Mouse (Mus musculus): ENCODE results near the gene A4galt. TPM values are rescaled to one million over a fixed set of nuclear protein-coding genes. Genes with fewer than 3 reads are reported as not detected.
"Not testable (repeated sequence)": the region's sequence is repeated elsewhere in the genome, so short reads cannot be mapped to it uniquely, and the experiment has no call there.

Gene A4galt
- total and polyA plus RNA-seq, 2 experiments from 2014 or later, result 5.1 to 7.9 TPM

GRCm38 (mm10) chr15:83277451-83277850 lies 25.9 kb upstream of the A4galt start:
- Histone ChIP-seq H3K4me2 (ENCODE audit: low read depth, low read length, poor library complexity, severe bottlenecking) (no peak overlapping the region), H3K9me3 (ENCODE audit: low read length) (no peaks in the 10 kb centered on the region), H3K36me3 (ENCODE audit: insufficient read depth, low read length) (no peaks in the 10 kb centered on the region), H3K4me1 (ENCODE audit: insufficient read depth, low read length) (no peaks in the 10 kb centered on the region), H3K27me3 (ENCODE audit: insufficient read depth, low read length) (no peaks in the 10 kb centered on the region), H3K9ac (replicated peaks; ENCODE audit: low read length, poor library complexity, severe bottlenecking) (no peak overlapping the region), H3K27ac (ENCODE audit: low read depth, low read length) (no peak overlapping the region), H3K4me3 (ENCODE audit: low read depth, low read length) (no peak overlapping the region)
- 61% methylated on average over 4 of the region's 4 CpGs for WGBS
- no peak for TF ChIP-seq CTCF (IDR thresholded peaks at IDR 0.05)
- DNase-seq (ENCODE audit: low spot score), result no peak
- no peak for ATAC-seq (ENCODE audit: low FRiP score)

GRCm38 (mm10) chr15:83274237-83274636 lies 22.7 kb upstream of the A4galt start:
- DNase-seq (ENCODE audit: low spot score); H3K4me2 ChIP-seq (ENCODE audit: low read depth, low read length, poor library complexity, severe bottlenecking); ATAC-seq (ENCODE audit: low FRiP score); H3K4me1 ChIP-seq (ENCODE audit: insufficient read depth, low read length); H3K36me3 ChIP-seq (ENCODE audit: insufficient read depth, low read length); H3K27ac ChIP-seq (ENCODE audit: low read depth, low read length); H3K27me3 ChIP-seq (ENCODE audit: insufficient read depth, low read length); H3K4me3 ChIP-seq (ENCODE audit: low read depth, low read length); H3K9ac ChIP-seq (replicated peaks; ENCODE audit: low read length, poor library complexity, severe bottlenecking); H3K9me3 ChIP-seq (ENCODE audit: low read length): not testable (repeated sequence)

- H3K4me1 ChIP-seq (ENCODE audit: insufficient read depth, low read length), result no peaks in the 10 kb centered on the region
- no peak for TF ChIP-seq CTCF (IDR thresholded peaks at IDR 0.05)
- H3K36me3 ChIP-seq (ENCODE audit: insufficient read depth, low read length), result no peaks in the 10 kb centered on the region
- H3K4me2 ChIP-seq (ENCODE audit: low read depth, low read length, poor library complexity, severe bottlenecking), result no peak overlapping the region
- H3K9ac ChIP-seq (replicated peaks; ENCODE audit: low read length, poor library complexity, severe bottlenecking), result no peak overlapping the region
- H3K27me3 ChIP-seq (ENCODE audit: insufficient read depth, low read length), result no peaks in the 10 kb centered on the region
- H3K27ac ChIP-seq (ENCODE audit: low read depth, low read length), result no peak overlapping the region
- DNase-seq (ENCODE audit: low spot score) (no peak), ATAC-seq (ENCODE audit: low FRiP score) (no peak)
- 95% methylated on average over 2 of the region's 2 CpGs for WGBS
- no peak overlapping the region for H3K4me3 ChIP-seq (ENCODE audit: low read depth, low read length)
- no peaks in the 10 kb centered on the region for H3K9me3 ChIP-seq (ENCODE audit: low read length)
Measured at GRCm38 (mm10) chr15:83273017-83273416, 21.4 kb upstream of the A4galt start.

GRCm38 (mm10) chr15:83271221-83271620 lies 19.6 kb upstream of the A4galt start:
- not testable (repeated sequence) for H3K4me3 ChIP-seq (ENCODE audit: low read depth, low read length); H3K36me3 ChIP-seq (ENCODE audit: insufficient read depth, low read length); DNase-seq (ENCODE audit: low spot score); ATAC-seq (ENCODE audit: low FRiP score); H3K4me1 ChIP-seq (ENCODE audit: insufficient read depth, low read length); H3K27ac ChIP-seq (ENCODE audit: low read depth, low read length); H3K4me2 ChIP-seq (ENCODE audit: low read depth, low read length, poor library complexity, severe bottlenecking); H3K9me3 ChIP-seq (ENCODE audit: low read length); H3K27me3 ChIP-seq (ENCODE audit: insufficient read depth, low read length); H3K9ac ChIP-seq (replicated peaks; ENCODE audit: low read length, poor library complexity, severe bottlenecking)
- 35% methylated on average over 9 of the region's 9 CpGs for WGBS

GRCm38 (mm10) chr15:83269985-83270384 lies 18.4 kb upstream of the A4galt start:
- H3K4me1 ChIP-seq (ENCODE audit: insufficient read depth, low read length); H3K4me3 ChIP-seq (ENCODE audit: low read depth, low read length); H3K9ac ChIP-seq (replicated peaks; ENCODE audit: low read length, poor library complexity, severe bottlenecking); H3K27ac ChIP-seq (ENCODE audit: low read depth, low read length); H3K36me3 ChIP-seq (ENCODE audit: insufficient read depth, low read length); H3K4me2 ChIP-seq (ENCODE audit: low read depth, low read length, poor library complexity, severe bottlenecking); H3K27me3 ChIP-seq (ENCODE audit: insufficient read depth, low read length); H3K9me3 ChIP-seq (ENCODE audit: low read length); ATAC-seq (ENCODE audit: low FRiP score); DNase-seq (ENCODE audit: low spot score): not testable (repeated sequence)
- WGBS, result 90% methylated on average over 6 of the region's 6 CpGs

GRCm38 (mm10) chr15:83268428-83268827 lies 16.9 kb upstream of the A4galt start:
- H3K27me3 ChIP-seq (ENCODE audit: insufficient read depth, low read length); H3K9me3 ChIP-seq (ENCODE audit: low read length); H3K9ac ChIP-seq (replicated peaks; ENCODE audit: low read length, poor library complexity, severe bottlenecking); H3K36me3 ChIP-seq (ENCODE audit: insufficient read depth, low read length); H3K4me3 ChIP-seq (ENCODE audit: low read depth, low read length); H3K4me1 ChIP-seq (ENCODE audit: insufficient read depth, low read length); H3K27ac ChIP-seq (ENCODE audit: low read depth, low read length); DNase-seq (ENCODE audit: low spot score); ATAC-seq (ENCODE audit: low FRiP score); H3K4me2 ChIP-seq (ENCODE audit: low read depth, low read length, poor library complexity, severe bottlenecking): not testable (repeated sequence)
- WGBS, result 78% methylated on average over 6 of the region's 7 CpGs

- Histone ChIP-seq H3K9ac (replicated peaks; ENCODE audit: low read length, poor library complexity, severe bottlenecking) (no peak overlapping the region), H3K4me1 (ENCODE audit: insufficient read depth, low read length) (no peaks in the 10 kb centered on the region), H3K4me3 (ENCODE audit: low read depth, low read length) (no peak overlapping the region), H3K27me3 (ENCODE audit: insufficient read depth, low read length) (no peaks in the 10 kb centered on the region), H3K27ac (ENCODE audit: low read depth, low read length) (no peak overlapping the region), H3K36me3 (ENCODE audit: insufficient read depth, low read length) (no peaks in the 10 kb centered on the region), H3K4me2 (ENCODE audit: low read depth, low read length, poor library complexity, severe bottlenecking) (no peak overlapping the region), H3K9me3 (ENCODE audit: low read length) (no peaks in the 10 kb centered on the region)
- TF ChIP-seq CTCF (IDR thresholded peaks at IDR 0.05), result no peak
- 24% methylated on average over 1 of the region's 1 CpGs for WGBS
- DNase-seq (ENCODE audit: low spot score) (no peak), ATAC-seq (ENCODE audit: low FRiP score) (no peak)
Measured at GRCm38 (mm10) chr15:83265269-83265668, 13.7 kb upstream of the A4galt start.

All from midbrain, postnatal 0 days (tissue).